Mouse (Mus musculus) CH12.LX (cell line): ENCODE data around the gene Xpa. TPM values are rescaled to one million over a fixed set of nuclear protein-coding genes. Genes with fewer than 3 reads are reported as not detected.

Source experiments
- DNase-seq: peaks from one replicate; pipeline ENCODE4 v3.0.0-alpha.2; 2013; ENCODE audit errors: extremely low read depth
- H3K27ac ChIP-seq: 2 replicates; pipeline ENCODE4 v1.5.1; 2012; ENCODE audit warnings: low read depth, mild to moderate bottlenecking, control low read depth, moderate library complexity; ENCODE audit not compliant: insufficient read depth
- H3K27me3 ChIP-seq: replicated peaks from 2 replicates; pipeline ENCODE3; 2012; ENCODE audit warnings: inconsistent platforms
- H3K36me3 ChIP-seq, 2 experiments: replicated peaks in 1 of 2; 2 replicates each; pipeline versions ENCODE3 to v1.6.1; 2012; ENCODE audit warnings: inconsistent platforms in 1 of 2, low read length in 1 of 2, mild to moderate bottlenecking in 1 of 2, mixed read lengths in 1 of 2, moderate library complexity in 1 of 2; ENCODE audit not compliant: control insufficient read depth in 1 of 2, insufficient read depth in 1 of 2
- H3K4me1 ChIP-seq, 2 experiments: 2 replicates each; pipeline ENCODE4 v1.6.1; 2012; ENCODE audit warnings: inconsistent platforms in 1 of 2, moderate library complexity in 1 of 2; ENCODE audit not compliant: insufficient read depth in 2 of 2, control insufficient read depth in 1 of 2
- H3K4me2 ChIP-seq: 2 replicates; pipeline ENCODE4 v1.6.1; 2012; ENCODE audit warnings: low read depth, mild to moderate bottlenecking, control low read depth; ENCODE audit not compliant: poor library complexity, insufficient read depth, severe bottlenecking
- H3K4me3 ChIP-seq, 3 experiments: fragments of 150-350 bp in 1 of 3; sonication (generic) in 1 of 3; replicated peaks in 1 of 3; 2 replicates each; pipeline versions ENCODE3 to v1.5.1; 2011 to 2012; ENCODE audit warnings: low read depth in 2 of 3, low read length in 2 of 3, mild to moderate bottlenecking in 2 of 3, moderate library complexity in 2 of 3, control low read depth in 1 of 3, improper control_type of control experiment in 1 of 3, inconsistent platforms in 1 of 3, mixed read lengths in 1 of 3; ENCODE audit not compliant: poor library complexity in 1 of 3
- H3K79me2 ChIP-seq: replicated peaks from 2 replicates; pipeline ENCODE4 v1.6.1; 2012; ENCODE audit warnings: mild to moderate bottlenecking, moderate library complexity; ENCODE audit not compliant: control insufficient read depth, poor library complexity, insufficient read depth, severe bottlenecking; ENCODE audit errors: extremely low read depth
- H3K9ac ChIP-seq: 2 replicates; pipeline ENCODE4 v1.6.1; 2012; ENCODE audit warnings: low read depth, mild to moderate bottlenecking, control low read depth, moderate library complexity; ENCODE audit not compliant: insufficient read depth
- H3K9me3 ChIP-seq: replicated peaks from 2 replicates; pipeline ENCODE3; 2012; ENCODE audit warnings: low read length, inconsistent platforms, mixed read lengths
- CHD1 ChIP-seq: IDR thresholded peaks from 2 replicates; pipeline ENCODE4 v1.6.1; 2012; ENCODE audit warnings: low read depth, low read length, improper control_type of control experiment, inconsistent platforms
- CHD2 ChIP-seq: IDR thresholded peaks from 2 replicates; pipeline ENCODE4 v1.6.1; 2011; ENCODE audit warnings: low read length, improper control_type of control experiment
- CTCF ChIP-seq, 2 experiments: IDR thresholded peaks in 1 of 2; conservative IDR thresholded peaks in 1 of 2; 2 replicates each; pipeline ENCODE4 v1.5.1; 2011 to 2012; ENCODE audit warnings: low read depth in 2 of 2, low read length in 2 of 2, improper control_type of control experiment in 1 of 2, inconsistent platforms in 1 of 2, mild to moderate bottlenecking in 1 of 2, moderate library complexity in 1 of 2
- E2F4 ChIP-seq: IDR thresholded peaks from 2 replicates; pipeline ENCODE4 v1.6.1; 2011; ENCODE audit warnings: low read depth, low read length, improper control_type of control experiment; ENCODE audit not compliant: insufficient replicate concordance
- ELF1 ChIP-seq: IDR thresholded peaks from 2 replicates; pipeline ENCODE4 v1.6.1; 2014; ENCODE audit warnings: low read depth, mild to moderate bottlenecking, inconsistent platforms, low read length, improper control_type of control experiment
- EP300 ChIP-seq: IDR thresholded peaks from 2 replicates; pipeline ENCODE4 v1.6.1; 2011; ENCODE audit warnings: low read length, improper control_type of control experiment
- ETS1 ChIP-seq: conservative IDR thresholded peaks from 2 replicates; pipeline ENCODE4 v1.6.1; 2012; ENCODE audit warnings: low read depth, mild to moderate bottlenecking, inconsistent platforms, low read length, improper control_type of control experiment, moderate library complexity
- GABPA ChIP-seq: IDR thresholded peaks from 2 replicates; pipeline ENCODE4 v1.6.1; 2012; ENCODE audit warnings: low read depth, low read length, improper control_type of control experiment, inconsistent platforms; ENCODE audit not compliant: insufficient replicate concordance
- HCFC1 ChIP-seq: IDR thresholded peaks from 2 replicates; pipeline ENCODE4 v1.6.1; 2012; ENCODE audit warnings: low read depth, mild to moderate bottlenecking, inconsistent platforms, low read length, improper control_type of control experiment
- IRF4 ChIP-seq: IDR thresholded peaks from 2 replicates; pipeline ENCODE4 v1.6.1; 2014; ENCODE audit warnings: low read depth, mild to moderate bottlenecking, inconsistent platforms, low read length, improper control_type of control experiment
- JUN ChIP-seq: IDR thresholded peaks from 2 replicates; pipeline ENCODE4 v1.6.1; 2011; ENCODE audit warnings: low read depth, mild to moderate bottlenecking, low read length, improper control_type of control experiment, moderate library complexity; ENCODE audit not compliant: insufficient read depth
- JUND ChIP-seq: conservative IDR thresholded peaks from 2 replicates; pipeline ENCODE4 v1.6.1; 2011; ENCODE audit warnings: low read depth, low read length, improper control_type of control experiment
- KAT2A ChIP-seq: IDR thresholded peaks from 2 replicates; pipeline ENCODE4 v1.6.1; 2012; ENCODE audit warnings: low read length, improper control_type of control experiment, inconsistent platforms; ENCODE audit not compliant: insufficient replicate concordance
- MEF2A ChIP-seq: IDR thresholded peaks from 2 replicates; pipeline ENCODE4 v1.6.1; 2014; ENCODE audit warnings: low read depth, mild to moderate bottlenecking, inconsistent platforms, low read length, improper control_type of control experiment, borderline replicate concordance
- MYC ChIP-seq: IDR thresholded peaks from 2 replicates; pipeline ENCODE4 v1.6.1; 2011; ENCODE audit warnings: low read depth, mild to moderate bottlenecking, improper control_type of control experiment, low read length
- NRF1 ChIP-seq: IDR thresholded peaks from 2 replicates; pipeline ENCODE4 v1.6.1; 2014; ENCODE audit warnings: low read depth, mild to moderate bottlenecking, inconsistent platforms, low read length, improper control_type of control experiment, moderate library complexity
- PAX5 ChIP-seq: IDR thresholded peaks from 2 replicates; pipeline ENCODE4 v1.6.1; 2012; ENCODE audit warnings: low read length, inconsistent platforms, mixed read lengths
- POLR2A ChIP-seq: IDR thresholded peaks from 2 replicates; pipeline ENCODE4 v1.6.1; 2011; ENCODE audit warnings: low read depth, mild to moderate bottlenecking, improper control_type of control experiment, low read length
- POLR2AphosphoS2 ChIP-seq: IDR thresholded peaks from 2 replicates; pipeline ENCODE4 v1.6.1; 2011; ENCODE audit warnings: low read depth, low read length, improper control_type of control experiment
- RAD21 ChIP-seq: IDR thresholded peaks from 2 replicates; pipeline ENCODE4 v1.6.1; 2011; ENCODE audit warnings: low read depth, mild to moderate bottlenecking, low read length, improper control_type of control experiment, moderate library complexity
- RCOR1 ChIP-seq: conservative IDR thresholded peaks from 2 replicates; pipeline ENCODE4 v1.6.1; 2012; ENCODE audit warnings: low read depth, mild to moderate bottlenecking, inconsistent platforms, low read length, improper control_type of control experiment
- SIN3A ChIP-seq: IDR thresholded peaks from 2 replicates; pipeline ENCODE4 v1.6.1; 2012; ENCODE audit warnings: low read length, improper control_type of control experiment, inconsistent platforms
- SMC3 ChIP-seq: IDR thresholded peaks from 2 replicates; pipeline ENCODE4 v1.6.1; 2011; ENCODE audit warnings: low read depth, low read length, improper control_type of control experiment
- TBP ChIP-seq: conservative IDR thresholded peaks from 2 replicates; pipeline ENCODE4 v1.6.1; 2011; ENCODE audit warnings: low read depth, low read length, improper control_type of control experiment
- TCF12 ChIP-seq: IDR thresholded peaks from 2 replicates; pipeline ENCODE4 v1.6.1; 2014; ENCODE audit warnings: low read depth, mild to moderate bottlenecking, inconsistent platforms, low read length, improper control_type of control experiment
- UBTF ChIP-seq: IDR thresholded peaks from 2 replicates; pipeline ENCODE4 v1.6.1; 2012; ENCODE audit warnings: low read depth, mild to moderate bottlenecking, inconsistent platforms, low read length, improper control_type of control experiment, moderate library complexity
- USF1 ChIP-seq: IDR thresholded peaks from 2 replicates; pipeline ENCODE4 v1.6.1; 2014; ENCODE audit warnings: low read depth, mild to moderate bottlenecking, inconsistent platforms, low read length, improper control_type of control experiment
- ZC3H11A ChIP-seq: IDR thresholded peaks from 2 replicates; pipeline ENCODE4 v1.6.1; 2012; ENCODE audit warnings: low read depth, mild to moderate bottlenecking, inconsistent platforms, low read length, improper control_type of control experiment
- ZMIZ1 ChIP-seq: IDR thresholded peaks from 2 replicates; pipeline ENCODE4 v1.6.1; 2012; ENCODE audit warnings: low read depth, mild to moderate bottlenecking, inconsistent platforms, low read length, improper control_type of control experiment
- dilution Hi-C: fragments of 300-500 bp; cut with MboI; formaldehyde crosslinking; loops from 2 replicates; pipeline ENCODE4 v1.14.3; 2020; ENCODE audit warnings: low sequenced_read_pairs; ENCODE audit not compliant: extremely low pct_unique_long_range_greater_than_20kb, extremely low pct_ligation_motif_present
- in situ Hi-C: fragments of 300-500 bp; cut with MboI; formaldehyde crosslinking; loops from 3 replicates; pipeline ENCODE4 v1.14.3; 2019; ENCODE audit warnings: low sequenced_read_pairs, low pct_ligation_motif_present, low pct_unique_long_range_greater_than_20kb, mixed read lengths
- polyA plus RNA-seq: library from polyadenylated mRNA; unstranded; fragments of >175 nt; gene quantifications from 2 replicates; pipeline ENCODE4 v1.2.1, GENCODE M21; 2012; ENCODE audit warnings: low read depth; ENCODE audit not compliant: insufficient read length
- total RNA-seq, 2 experiments: library from RNA; depleted of rRNA; stranded (reverse); fragments of 300-350 nt in 1 of 2; fragments of >200 nt in 1 of 2; gene quantifications; 2 replicates each; pipeline ENCODE4 v1.2.3; 2012 to 2014

Gene Xpa
- total and polyA plus RNA-seq, 3 experiments, result 11.2 to 28.8 (median 13.8) TPM

GRCm38 (mm10) chr4:46182181-46182580, 13.9 kb downstream of the Xpa start:
- H3K36me3 ChIP-seq, result peaks cover 52 to 91% of the 10 kb centered on the region in 2 experiments
- H3K4me2 ChIP-seq, result no peak overlapping the region
- peaks cover 0 to 4% of the 10 kb centered on the region in 2 experiments; a peak in 1 of 4 replicates for H3K4me1 ChIP-seq
- dilution Hi-C loops (no loop called here), in situ Hi-C loops (no loop called here)
- no peaks in the 10 kb centered on the region for H3K9me3 ChIP-seq
- no peaks in the 10 kb centered on the region for H3K79me2 ChIP-seq
- no peak overlapping the region for H3K9ac ChIP-seq
- no peak overlapping the region for H3K4me3 ChIP-seq
- no peaks in the 10 kb centered on the region for H3K27me3 ChIP-seq
- DNase-seq, result no peak
- no peak overlapping the region for H3K27ac ChIP-seq
- TF ChIP-seq TBP (no peak), JUND (no peak), CTCF (conservative IDR thresholded peaks at IDR 0.05 in 1 of 2, IDR thresholded peaks at IDR 0.05 in 1 of 2; ENCODE audit: low read depth in 2 of 2, low read length in 2 of 2) (no peak), MYC (no peak), E2F4 (no peak), HCFC1 (no peak), CHD1 (no peak), NRF1 (no peak), UBTF (no peak), ELF1 (no peak), RAD21 (no peak), IRF4 (no peak), USF1 (no peak), GABPA (no peak), TCF12 (no peak), ZC3H11A (no peak), PAX5 (no peak), MEF2A (no peak), EP300 (no peak), RCOR1 (no peak)

DNA sequence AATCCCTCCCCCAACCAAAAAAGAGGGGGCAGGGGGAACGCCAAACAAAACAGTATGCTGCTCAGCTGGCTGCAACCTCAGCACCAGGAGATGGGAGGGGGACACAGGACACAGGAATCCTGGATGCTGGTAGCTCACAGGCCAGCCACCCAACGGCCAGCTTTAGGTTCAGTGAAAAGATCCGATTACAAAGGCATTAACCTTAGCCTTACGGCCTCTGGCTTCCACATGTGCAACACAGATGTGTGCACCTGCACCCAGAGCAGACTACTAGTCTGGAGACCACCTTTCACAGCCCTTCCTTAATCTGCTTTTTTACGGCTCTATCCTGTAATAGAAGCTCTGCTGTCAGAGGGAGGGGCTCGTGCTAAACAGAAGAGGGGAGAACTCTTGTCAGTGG, 14.9 kb downstream of the Xpa start:
- no peaks in the 10 kb centered on the region for H3K9me3 ChIP-seq
- no peak for DNase-seq
- dilution Hi-C loops, result no loop called here
- H3K4me2 ChIP-seq, result no peak overlapping the region
- H3K79me2 ChIP-seq, result no peaks in the 10 kb centered on the region
- H3K27me3 ChIP-seq, result no peaks in the 10 kb centered on the region
- H3K9ac ChIP-seq, result no peak overlapping the region
- TF ChIP-seq KAT2A (no peak), UBTF (no peak), SMC3 (no peak), JUN (no peak), POLR2A (no peak), CHD2 (no peak), IRF4 (no peak), ETS1 (no peak), HCFC1 (no peak), ZMIZ1 (no peak), SIN3A (no peak), POLR2AphosphoS2 (no peak), TCF12 (no peak)
- H3K36me3 ChIP-seq, result peaks cover 58 to 96% of the 10 kb centered on the region in 2 experiments
- in situ Hi-C loops, result no loop called here
- H3K27ac ChIP-seq, result no peak overlapping the region
- no peaks in the 10 kb centered on the region for H3K4me1 ChIP-seq
- H3K4me3 ChIP-seq, result no peak overlapping the region
